Mouse (Mus musculus): ENCODE measurements around the gene Chia1. TPM values are rescaled to one million over a fixed set of nuclear protein-coding genes. Genes with fewer than 3 reads are reported as not detected.
"Not testable (repeated sequence)": the region's sequence is repeated elsewhere in the genome, so short reads cannot be mapped to it uniquely, and the experiment has no call there.

The Chia1 gene
- polyA plus RNA-seq, 1 experiment from 2014 or later, result 0.28 TPM

DNA sequence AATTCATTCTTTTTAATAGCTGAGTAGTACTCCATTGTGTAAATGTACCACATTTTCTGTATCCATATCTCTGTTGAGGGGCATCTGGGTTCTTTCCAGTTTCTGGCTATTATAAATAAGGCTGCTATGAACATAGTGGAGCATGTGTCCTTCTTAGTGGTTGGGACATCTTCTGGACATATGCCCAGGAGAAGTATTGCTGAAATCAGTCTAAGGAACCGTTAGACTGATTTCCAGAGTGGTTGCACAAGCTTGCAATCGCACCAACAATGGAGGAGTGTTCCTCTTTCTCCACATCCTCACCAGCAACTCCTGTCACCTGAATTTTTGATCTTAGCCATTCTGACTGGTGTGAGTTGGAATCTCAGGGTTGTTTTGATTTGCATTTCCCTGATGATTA lies 59.5 kb downstream of the Chia1 start:
- H3K4me1 ChIP-seq; H3K9ac ChIP-seq; H3K27me3 ChIP-seq; H3K36me3 ChIP-seq (ENCODE audit: poor library complexity, severe bottlenecking); H3K4me2 ChIP-seq; H3K4me3 ChIP-seq; H3K9me3 ChIP-seq (replicated peaks); ATAC-seq; H3K27ac ChIP-seq: not testable (repeated sequence)
- 86% methylated on average over 2 of the region's 2 CpGs for whole genome bisulfite sequencing

DNA sequence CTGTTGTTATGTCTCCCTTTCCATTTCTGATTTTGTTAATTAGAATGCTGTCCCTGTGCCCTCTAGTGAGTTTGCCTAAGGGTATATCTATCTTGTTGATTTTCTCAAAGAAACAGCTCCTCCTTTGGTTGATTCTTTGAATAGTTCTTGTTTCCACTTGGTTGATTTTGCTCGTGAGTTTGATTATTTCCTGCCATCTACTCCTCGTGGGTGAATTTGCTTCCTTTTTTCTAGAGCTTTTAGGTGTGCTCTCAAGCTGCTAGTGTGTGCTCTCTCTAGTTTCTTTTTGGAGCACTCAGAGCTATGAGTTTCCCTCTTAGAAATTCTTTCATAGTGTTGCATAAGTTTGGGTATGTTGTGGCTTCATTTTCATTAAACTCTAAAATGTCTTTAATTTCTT lies 61.9 kb downstream of the Chia1 start:
- not testable (repeated sequence) for H3K9ac ChIP-seq; H3K27me3 ChIP-seq; H3K4me2 ChIP-seq; H3K9me3 ChIP-seq (replicated peaks); H3K36me3 ChIP-seq (ENCODE audit: poor library complexity, severe bottlenecking); H3K27ac ChIP-seq; H3K4me3 ChIP-seq; ATAC-seq
- H3K4me1 ChIP-seq, result peaks cover 14% of the 10 kb centered on the region
- WGBS, result 58% methylated on average over 2 of the region's 2 CpGs

DNA sequence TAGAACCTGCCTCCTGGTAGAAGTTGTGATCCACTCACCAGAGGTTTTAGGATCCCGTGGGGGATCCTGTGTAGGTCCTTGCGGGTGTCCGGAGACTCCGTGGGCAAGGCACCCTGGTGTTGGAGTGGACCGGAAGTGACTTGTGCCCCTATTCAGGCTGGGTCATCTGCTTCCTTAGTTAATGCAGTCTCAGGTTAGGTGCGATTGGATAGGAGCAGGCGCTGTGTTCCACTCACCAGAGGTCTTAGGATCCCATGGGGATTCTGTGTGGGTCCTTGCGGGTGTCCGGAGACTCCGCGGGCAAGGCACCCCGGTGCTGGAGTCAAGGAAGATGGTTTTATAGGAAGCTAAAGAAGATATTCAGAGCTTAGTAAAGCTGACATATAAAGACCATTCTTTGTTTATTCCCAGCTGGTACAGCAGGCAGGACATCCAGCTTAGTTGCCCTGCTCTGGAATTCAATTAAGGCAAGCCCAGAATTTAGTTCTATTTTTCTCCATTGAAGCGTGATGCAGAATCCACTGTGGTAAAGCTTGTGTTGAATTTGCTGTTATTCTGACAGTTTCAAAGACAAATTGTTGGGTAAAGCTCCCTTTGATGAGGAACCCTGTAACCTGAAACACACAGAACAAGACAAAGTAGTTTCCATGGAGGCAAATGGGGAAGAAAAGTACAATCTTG lies 64.6 kb downstream of the Chia1 start:
- 56% methylated on average over 13 of the region's 13 CpGs for WGBS

More for the DNA sequence above, 64.6 kb downstream of the Chia1 start:
- Histone ChIP-seq H3K4me3 (no peak overlapping the region), H3K27me3 (no peaks in the 10 kb centered on the region), H3K9me3 (replicated peaks) (0 out of 2 replicates have a peak, but pooled peaks cover 7% of the 10 kb centered on the region), H3K9ac (no peak overlapping the region), H3K4me2 (no peak overlapping the region), H3K4me1 (peaks cover 9% of the 10 kb centered on the region), H3K27ac (no peak overlapping the region), H3K36me3 (ENCODE audit: poor library complexity, severe bottlenecking) (no peaks in the 10 kb centered on the region)
- peak; percentile 61; the same call in 1 of the 2 replicates for ATAC-seq

Other genes starting within 250 kb of the Chia1 start
- 0.12 and 0.14 TPM in 2 replicates for gene Adora3, start 242.4 kb upstream of the Chia1 start, polyA plus RNA-seq (2015; fragmentation: Nextera tagmentation; extraction: Ambion mirVana)
- not detected in 2 replicates for gene Tmigd3, start 242.3 kb upstream of the Chia1 start, polyA plus RNA-seq (2015; fragmentation: Nextera tagmentation; extraction: Ambion mirVana)
- gene I830077J02Rik, start 180.6 kb upstream of the Chia1 start, polyA plus RNA-seq (2015; fragmentation: Nextera tagmentation; extraction: Ambion mirVana), result 0.21 and 0.28 TPM in 2 replicates
- 113 and 122 TPM in 2 replicates for gene Wdr77, start 153.9 kb upstream of the Chia1 start, polyA plus RNA-seq (2015; fragmentation: Nextera tagmentation; extraction: Ambion mirVana)
- gene Atp5f1, start 153.1 kb upstream of the Chia1 start, polyA plus RNA-seq (2015; fragmentation: Nextera tagmentation; extraction: Ambion mirVana), result 528 and 564 TPM in 2 replicates
- gene Ovgp1, start 139.5 kb upstream of the Chia1 start, polyA plus RNA-seq (2015; fragmentation: Nextera tagmentation; extraction: Ambion mirVana), result 3.0 and 3.6 TPM in 2 replicates
- gene Pifo, start 98.6 kb upstream of the Chia1 start, polyA plus RNA-seq (2015; fragmentation: Nextera tagmentation; extraction: Ambion mirVana), result 4.0 and 5.3 TPM in 2 replicates
- gene Chil5, start 80.4 kb upstream of the Chia1 start, polyA plus RNA-seq (2015; fragmentation: Nextera tagmentation; extraction: Ambion mirVana), result not detected in 2 replicates
- gene Chil3, start 54.3 kb downstream of the Chia1 start, polyA plus RNA-seq (2015; fragmentation: Nextera tagmentation; extraction: Ambion mirVana), result not detected in 2 replicates
- gene Chil4, start 106.3 kb downstream of the Chia1 start, polyA plus RNA-seq (2015; fragmentation: Nextera tagmentation; extraction: Ambion mirVana), result not detected in 2 replicates